Mouse (Mus musculus): ENCODE results near the gene Man1c1.

Man1c1 gene

DNA sequence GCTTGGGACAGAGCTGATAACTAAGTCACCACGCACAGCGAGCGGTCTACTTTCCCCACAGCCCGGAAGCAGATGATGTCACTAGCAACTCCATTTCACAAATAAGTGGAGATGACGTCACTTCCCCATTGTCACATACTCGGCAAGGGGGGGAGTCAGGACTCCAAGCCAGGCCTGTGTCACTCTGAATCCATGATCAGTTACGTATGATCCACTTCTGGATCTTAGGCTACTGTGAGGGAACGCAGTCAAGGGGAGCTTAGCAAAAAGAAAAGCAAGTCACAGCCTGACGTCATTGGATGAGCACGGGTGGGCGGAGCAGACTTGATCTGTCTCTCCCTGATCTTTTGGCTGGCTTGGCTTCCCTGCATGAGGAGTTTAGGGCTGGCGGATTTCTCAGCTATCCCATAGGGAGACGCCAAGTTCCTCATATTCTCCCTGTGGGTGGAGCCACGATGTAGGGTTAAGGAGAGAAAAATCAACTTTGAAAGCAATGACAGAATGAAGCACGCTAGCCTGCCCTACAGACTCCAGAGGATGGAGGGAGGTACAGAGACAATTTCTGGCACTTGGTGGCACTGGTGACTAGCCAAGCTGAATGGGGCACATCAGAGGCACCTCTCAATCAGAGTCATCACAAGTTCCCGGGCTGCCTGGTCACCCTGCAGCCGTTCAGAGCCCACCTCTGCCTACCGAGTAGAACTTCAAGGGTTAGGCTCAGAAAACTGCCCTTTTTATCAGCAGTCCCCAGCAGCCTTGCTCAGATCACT, 155.7 kb downstream of the Man1c1 start:
- no peak for DNase-seq (ENCODE audit: low spot score)

DNA sequence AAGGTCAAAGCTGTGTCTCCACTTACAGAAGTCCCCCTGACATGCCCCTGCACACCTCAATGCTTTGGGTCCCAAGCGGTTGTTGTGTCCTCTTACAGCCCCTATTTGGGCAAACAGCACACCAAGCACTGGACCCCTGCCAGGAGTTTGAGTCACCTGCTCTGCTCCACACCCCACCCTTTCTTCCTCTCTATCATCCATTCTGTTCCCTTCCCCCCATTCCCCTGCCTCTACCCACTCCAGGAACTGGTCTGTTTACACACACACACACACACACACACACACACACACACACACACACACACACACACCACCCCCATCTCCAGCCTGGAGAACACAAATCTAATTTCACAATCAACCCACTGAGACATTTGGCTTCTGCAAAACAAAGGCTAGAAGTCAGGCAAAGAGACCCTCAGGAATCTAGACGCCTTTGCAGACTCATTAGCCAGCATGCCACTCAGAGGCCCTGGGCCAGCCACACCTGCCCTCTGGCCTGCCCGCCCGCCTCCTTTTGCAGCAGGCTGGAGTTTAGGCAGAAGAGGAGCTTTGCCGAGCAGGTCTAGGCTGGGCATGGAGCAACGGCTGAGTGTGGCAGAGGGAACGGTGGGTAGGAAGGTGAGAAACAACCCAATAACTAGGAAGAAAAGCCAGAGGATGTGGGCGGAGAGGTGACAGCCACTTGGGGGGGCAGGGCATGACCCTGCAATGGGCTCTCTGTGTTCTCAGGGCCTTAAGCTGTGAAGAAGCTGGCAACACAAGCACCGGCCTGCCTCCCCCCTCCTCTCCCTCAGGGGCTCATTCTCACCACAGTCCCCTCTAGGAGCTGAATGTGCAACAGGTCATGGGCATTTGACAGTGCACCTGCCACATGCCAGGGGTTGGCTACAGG, 157.0 kb downstream of the Man1c1 start:
- no peak for DNase-seq (ENCODE audit: low spot score)

- DNase-seq (ENCODE audit: low spot score) = peak; percentile 85
Measured at GRCm38 (mm10) chr4:134543261-134543660, 160.8 kb downstream of the Man1c1 start.

GRCm38 (mm10) chr4:134542726-134543125, 161.4 kb downstream of the Man1c1 start:
- DNase-seq (ENCODE audit: low spot score) = no peak

DNA sequence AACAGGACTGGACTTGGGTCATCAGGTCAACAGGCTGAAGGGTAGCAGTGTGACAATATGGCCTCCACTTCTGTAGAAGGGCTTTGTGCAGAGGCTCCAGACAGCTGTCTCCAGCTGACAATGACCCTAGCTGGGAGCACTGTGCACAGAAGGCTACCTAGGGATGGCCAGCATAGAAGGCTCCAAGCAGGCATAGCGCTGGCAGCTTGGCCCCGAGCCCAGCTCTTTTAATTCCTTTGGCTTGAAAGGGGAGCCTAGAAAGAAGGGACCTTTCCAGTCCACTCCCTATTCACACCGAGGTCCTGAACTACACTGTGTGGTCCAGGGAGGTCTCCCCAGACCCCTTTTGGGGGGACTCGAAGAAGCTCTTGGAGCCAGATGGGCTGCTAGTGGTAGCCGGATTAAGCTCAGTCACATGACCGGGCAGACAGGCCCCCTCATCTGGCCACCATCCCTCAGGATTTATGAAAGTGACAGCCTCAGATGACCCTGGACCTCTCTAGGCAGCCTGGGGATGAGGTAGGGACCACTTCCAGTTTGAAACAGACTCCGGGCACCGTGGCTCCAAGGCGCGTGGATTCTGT, 165.0 kb downstream of the Man1c1 start:
- no peak for DNase-seq (ENCODE audit: low spot score)

GRCm38 (mm10) chr4:134535787-134536151, 168.3 kb downstream of the Man1c1 start:
- DNase-seq (ENCODE audit: low spot score) = no peak

- peak; percentile 97 for DNase-seq (ENCODE audit: low spot score)
Measured at GRCm38 (mm10) chr4:134534932-134535786, 168.9 kb downstream of the Man1c1 start, which contains the start of gene Mtfr1l. Gene Mtfr1l (minus strand): TSS chr4:134535387.

GRCm38 (mm10) chr4:134534124-134534886, 169.8 kb downstream of the Man1c1 start:
- peak; percentile 80 for DNase-seq (ENCODE audit: low spot score)

- no peak for DNase-seq (ENCODE audit: low spot score)
Measured at GRCm38 (mm10) chr4:134533421-134533820, 170.7 kb downstream of the Man1c1 start.

DNA sequence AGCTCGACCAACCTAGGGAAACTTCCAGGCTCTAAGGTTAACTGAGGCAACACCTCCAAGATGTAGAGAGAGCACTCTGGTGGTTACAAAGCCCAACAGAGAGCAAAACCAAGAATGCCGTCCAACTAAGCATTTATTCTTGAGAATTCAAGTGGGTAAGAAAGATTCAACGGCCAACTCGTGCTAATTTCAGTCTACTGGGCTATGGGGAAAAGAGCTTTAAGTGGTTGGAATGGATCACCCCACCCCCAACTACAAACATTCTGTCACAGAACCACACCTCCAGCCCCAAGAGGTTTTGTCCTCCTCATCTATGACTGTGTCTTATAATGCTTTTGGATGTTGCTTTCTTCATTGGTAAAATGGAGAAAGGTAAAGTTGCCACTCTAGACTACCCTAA, 171.2 kb downstream of the Man1c1 start:
- DNase-seq (ENCODE audit: low spot score) = no peak

GRCm38 (mm10) chr4:134526220-134526619, 177.9 kb downstream of the Man1c1 start:
- DNase-seq (ENCODE audit: low spot score) = no peak

DNA sequence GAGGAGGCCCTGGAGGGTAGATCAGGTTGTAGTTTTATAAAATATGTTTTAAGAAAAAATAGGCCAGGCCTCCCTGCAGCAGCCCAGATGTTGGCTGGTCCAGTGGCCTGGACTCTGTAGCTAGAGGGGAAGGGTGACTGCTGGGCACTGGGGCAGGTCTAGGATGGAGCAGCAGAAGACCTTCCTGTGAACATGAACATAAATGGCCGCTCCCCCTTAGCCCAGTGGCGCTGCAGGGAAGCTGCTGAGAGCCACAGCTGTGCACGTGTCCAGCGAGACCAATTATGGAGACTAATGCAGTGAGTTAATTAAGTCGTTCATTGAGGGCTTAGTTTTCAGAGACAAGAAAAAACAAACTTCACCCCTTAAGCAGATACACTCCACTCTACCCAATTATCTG, 178.3 kb downstream of the Man1c1 start:
- no peak for DNase-seq (ENCODE audit: low spot score)

GRCm38 (mm10) chr4:134523447-134523846, 180.6 kb downstream of the Man1c1 start:
- no peak for DNase-seq (ENCODE audit: low spot score)

- no peak for DNase-seq (ENCODE audit: low spot score)
Measured at GRCm38 (mm10) chr4:134519281-134519680, 184.8 kb downstream of the Man1c1 start.

DNA sequence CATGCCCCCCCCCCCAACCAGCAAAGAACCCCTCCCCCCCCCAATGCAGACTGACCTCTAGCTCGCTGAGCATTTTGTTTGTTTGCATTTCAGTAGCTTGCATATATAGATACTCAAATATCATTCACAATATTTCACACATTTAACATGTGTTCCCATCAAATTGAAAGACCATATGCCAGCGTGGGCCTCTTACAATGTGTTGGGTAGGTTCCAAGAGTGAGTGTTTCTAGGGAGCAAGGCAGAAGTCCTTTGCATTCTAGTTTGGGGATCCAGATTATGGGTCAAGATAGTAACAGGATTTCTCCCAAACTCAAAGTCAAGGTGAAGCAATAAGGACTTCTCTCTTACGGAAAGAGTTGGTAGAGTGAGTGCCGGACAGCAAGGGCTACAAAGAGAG, 185.5 kb downstream of the Man1c1 start:
- DNase-seq (ENCODE audit: low spot score) = no peak

GRCm38 (mm10) chr4:134517719-134518118, 186.4 kb downstream of the Man1c1 start:
- DNase-seq (ENCODE audit: low spot score) = no peak

DNA sequence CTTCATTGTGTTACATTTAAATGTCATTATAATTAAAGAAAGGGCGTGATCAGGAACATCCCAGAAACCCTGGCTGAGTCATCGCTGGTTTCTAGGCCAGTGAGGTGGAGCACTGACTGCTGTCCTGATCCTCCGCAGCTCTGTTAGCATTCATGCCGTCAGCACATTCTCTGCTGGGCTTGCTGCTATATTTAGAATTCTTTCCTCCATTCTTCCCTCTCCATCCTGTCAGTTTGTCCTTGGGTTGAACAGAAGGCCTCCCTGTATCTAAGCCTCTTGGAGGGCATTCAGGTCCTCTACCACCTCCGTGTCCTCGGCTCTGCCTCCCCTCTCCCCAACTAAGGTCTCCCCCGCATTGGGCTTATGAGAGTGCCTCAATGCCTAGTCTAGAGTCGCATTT, 187.1 kb downstream of the Man1c1 start:
- no peak for DNase-seq (ENCODE audit: low spot score)

- no peak for DNase-seq (ENCODE audit: low spot score)
Measured at GRCm38 (mm10) chr4:134515614-134516013, 188.5 kb downstream of the Man1c1 start.

- DNase-seq (ENCODE audit: low spot score) = no peak
Measured at GRCm38 (mm10) chr4:134514309-134514930, 189.7 kb downstream of the Man1c1 start.

DNA sequence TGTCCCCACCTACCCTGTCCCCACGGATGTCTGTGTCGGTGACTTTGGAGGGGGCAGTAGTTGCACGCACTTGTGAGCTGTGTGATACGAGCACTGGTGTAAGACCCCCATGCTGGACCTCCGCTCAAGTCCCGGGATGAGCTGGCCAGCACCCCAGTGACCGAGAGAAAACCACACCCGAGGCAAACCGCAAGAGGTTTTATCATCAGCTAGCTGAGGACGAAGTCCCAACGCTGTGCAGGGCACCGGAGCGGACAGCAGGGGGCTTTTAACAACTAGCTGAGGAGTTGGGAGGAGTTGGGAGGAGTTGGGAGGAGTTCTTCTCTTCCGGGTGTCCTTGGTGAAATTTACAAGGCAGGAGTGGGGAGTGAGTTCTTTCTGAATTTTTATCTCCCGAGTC, 191.3 kb downstream of the Man1c1 start:
- DNase-seq (ENCODE audit: low spot score) = peak; percentile 73

DNA sequence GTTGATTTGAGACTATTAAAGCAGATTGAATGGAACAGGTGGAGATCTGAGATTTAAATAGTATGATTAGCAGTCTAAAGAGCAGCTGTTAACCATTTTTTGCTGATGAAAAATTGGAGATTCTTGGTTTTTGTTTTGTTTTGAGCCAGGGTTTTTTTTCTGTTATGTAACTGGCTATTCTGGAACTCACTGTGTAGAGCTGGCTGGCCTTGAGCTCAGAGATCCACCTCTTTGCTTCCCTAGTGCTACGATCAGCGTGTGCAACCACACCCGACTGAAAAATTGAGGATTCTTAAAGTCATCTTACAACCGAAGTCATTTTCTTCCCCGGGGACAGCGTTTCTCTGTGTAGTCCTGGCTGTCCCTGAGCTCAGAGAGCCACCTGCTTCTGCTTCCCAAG, 192.4 kb downstream of the Man1c1 start:
- DNase-seq (ENCODE audit: low spot score) = no peak
